Mouse (Mus musculus) urinary bladder, postnatal 0 days (tissue): Measurements from ENCODE around the gene Sass6. TPM values are rescaled to one million over a fixed set of nuclear protein-coding genes. Genes with fewer than 3 reads are reported as not detected.

Experiments
- polyA plus RNA-seq: library from polyadenylated mRNA; unstranded; fragments of >200 nt; fragmentation: Nextera tagmentation; extraction: Ambion mirVana; gene quantifications from 2 replicates; pipeline ENCODE4 v1.2.1, GENCODE M21; 2015

Gene Sass6
- polyA plus RNA-seq: 5.1 and 6.1 TPM in 2 replicates

DNA sequence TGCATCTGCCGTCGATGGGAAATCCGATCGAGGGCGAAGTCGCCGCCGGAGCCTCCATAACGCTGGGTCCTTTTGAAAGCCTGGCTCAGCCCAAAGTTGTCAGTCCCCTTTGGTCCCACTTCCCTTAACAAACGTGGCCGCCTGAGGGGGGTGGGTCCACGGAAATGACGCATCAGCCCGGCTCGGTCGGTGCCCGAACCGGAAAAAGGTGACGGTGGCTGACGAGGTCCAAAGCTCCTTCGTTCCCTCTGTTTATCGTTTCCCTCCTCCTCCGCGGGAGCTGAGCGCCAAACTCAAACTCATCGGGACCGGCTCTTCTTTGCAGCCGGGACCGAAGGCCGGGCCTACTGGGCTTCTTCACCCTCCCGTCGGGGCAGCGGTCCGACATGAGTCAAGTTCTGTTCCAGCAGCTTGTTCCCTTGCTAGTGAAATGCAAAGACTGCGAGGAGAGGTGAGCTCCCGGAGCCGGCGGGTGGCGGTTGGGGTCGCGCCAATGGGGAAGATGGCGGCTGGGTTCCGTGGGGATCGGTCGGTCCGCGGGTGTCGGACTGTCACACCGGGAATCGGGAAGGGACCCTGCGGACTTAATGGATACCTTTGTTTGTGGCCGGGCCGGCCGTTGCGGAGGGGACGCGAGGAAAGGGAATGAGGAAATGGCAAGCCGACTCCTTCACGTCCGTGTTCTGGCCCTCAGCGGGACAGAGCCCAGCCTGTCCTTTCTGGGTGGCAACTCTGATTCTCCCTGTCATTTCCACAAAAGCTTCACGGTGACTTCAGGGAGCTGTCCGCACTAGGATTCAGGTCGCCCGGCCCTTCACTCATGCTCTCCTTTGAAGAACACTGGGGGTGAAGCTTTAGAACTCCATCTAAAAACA is at the start of gene Sass6:
Gene Sass6, plus strand, starts transcription at position 255 of the 875 bp plus-strand sequence.

DNA sequence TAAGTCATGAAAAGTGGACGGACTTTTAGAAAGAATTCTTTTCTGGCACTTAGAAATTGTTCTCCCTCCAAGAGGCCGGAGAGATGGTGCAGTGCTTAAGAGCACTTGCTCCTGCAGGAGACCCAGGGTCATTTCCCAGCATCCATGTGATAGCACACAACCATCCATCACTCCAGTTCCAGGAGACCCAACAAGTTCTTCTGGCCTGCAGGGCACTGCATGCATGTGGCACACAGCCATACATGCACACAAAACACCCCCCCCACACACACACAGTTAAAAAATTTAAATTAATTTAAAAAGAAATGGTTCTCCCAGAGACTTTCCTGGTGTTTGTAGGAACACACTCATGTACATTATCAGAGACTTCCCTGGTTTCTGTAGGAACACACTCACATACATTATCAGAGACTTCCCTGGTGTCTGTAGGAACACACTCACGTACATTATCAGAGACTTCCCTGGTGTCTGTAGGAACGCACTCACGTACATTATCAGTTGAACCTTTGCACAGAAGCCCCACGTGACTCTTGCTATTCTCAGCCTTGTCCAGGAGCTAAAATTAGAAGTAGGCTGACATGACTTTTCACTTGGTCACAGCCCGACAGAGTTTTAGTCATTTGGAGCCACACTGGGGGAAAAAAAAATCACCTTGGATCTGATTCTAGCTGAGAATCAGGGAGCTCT is 32.2 kb upstream of the Sass6 start, which contains the start of gene Lrrc39:
Gene Lrrc39, plus strand, starts transcription at position 566 of the 687 bp plus-strand sequence.

DNA sequence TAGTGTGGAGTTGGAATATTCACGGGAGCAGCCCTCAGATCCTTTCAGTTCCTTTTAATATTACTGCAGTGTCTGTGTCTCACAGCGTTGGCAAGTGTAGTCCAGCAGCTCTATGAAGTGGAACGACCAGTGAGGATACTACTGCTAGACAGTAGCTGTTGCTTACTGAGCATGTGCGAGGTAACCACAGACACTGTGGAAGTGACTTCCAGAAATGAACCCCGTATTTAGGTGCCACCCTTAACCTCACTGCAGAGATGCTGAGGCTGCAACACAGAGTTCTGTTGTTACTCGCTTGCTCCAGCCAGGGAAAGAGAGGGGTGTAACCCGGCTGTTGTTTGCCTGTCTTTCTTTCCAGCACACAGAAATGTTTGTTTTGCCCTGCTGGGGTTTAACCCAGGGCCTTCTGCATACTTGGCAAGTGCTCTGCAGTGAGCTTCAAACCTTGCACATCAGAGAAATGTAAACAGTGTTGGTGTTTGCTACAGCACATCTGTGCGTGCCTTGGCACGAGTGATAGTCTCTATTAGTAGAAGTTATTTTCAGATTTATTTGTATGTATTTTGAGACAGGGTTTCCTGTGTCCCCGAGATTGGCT is 19.6 kb downstream of the Sass6 start, which contains the start of gene Trmt13:
Gene Trmt13, minus strand, starts transcription at position 293 of the 598 bp plus-strand sequence.

DNA sequence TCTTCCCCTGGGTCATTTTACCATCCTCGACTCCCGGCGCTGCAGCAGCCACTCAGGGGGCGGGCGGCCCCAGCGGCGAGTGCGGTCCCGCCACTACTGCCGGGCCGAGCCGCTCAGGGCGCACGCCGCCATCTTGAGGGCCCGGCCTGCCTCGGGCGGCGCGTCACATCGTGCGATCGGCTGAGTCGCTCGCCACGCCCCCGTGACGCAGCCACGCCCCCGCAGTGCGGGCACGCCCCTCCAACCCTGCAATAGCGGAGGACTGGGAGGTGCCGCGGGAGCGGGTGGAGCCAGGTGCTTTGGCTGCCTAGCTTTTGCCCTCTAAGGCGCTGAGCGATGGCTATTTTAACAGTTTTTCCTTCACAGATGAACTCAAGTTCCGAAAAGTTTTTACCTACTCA is 67.7 kb downstream of the Sass6 start, which contains the start of gene Mfsd14a:
Gene Mfsd14a, minus strand, starts transcription at position 215 of the 401 bp plus-strand sequence.

Other genes starting within 250 kb of the Sass6 start
- gene Cdc14a, start 170.9 kb upstream of the Sass6 start, polyA plus RNA-seq: 2.6 and 2.8 TPM in 2 replicates
- 52.3 and 55.2 TPM in 2 replicates for gene Rtca, start 86.8 kb upstream of the Sass6 start, polyA plus RNA-seq
- gene Dbt, start 81.9 kb upstream of the Sass6 start, polyA plus RNA-seq: 9.4 and 9.7 TPM in 2 replicates
- 0.19 and 0.34 TPM in 2 replicates for gene Lrrc39, start 32.0 kb upstream of the Sass6 start, polyA plus RNA-seq
- gene Trmt13, start 19.6 kb downstream of the Sass6 start, polyA plus RNA-seq: 13.0 and 14.3 TPM in 2 replicates
- gene Mfsd14a, start 67.7 kb downstream of the Sass6 start, polyA plus RNA-seq: 59.5 and 72.5 TPM in 2 replicates
- gene Gm43191, start 86.3 kb downstream of the Sass6 start, polyA plus RNA-seq: not detected in 2 replicates
- gene Slc35a3, start 117.8 kb downstream of the Sass6 start, polyA plus RNA-seq: 8.9 and 11.3 TPM in 2 replicates
- 24.2 and 30.7 TPM in 2 replicates for gene Agl, start 213.2 kb downstream of the Sass6 start, polyA plus RNA-seq